ENCODE assay signal across 20 mouse cellular contexts in genomic region chr1:59550996-59551395, GRCm38 (mm10). TPM values are rescaled to one million over a fixed set of nuclear protein-coding genes. Genes with fewer than 3 reads are reported as not detected.
A peak's percentile ranks its signal among the peaks of the same experiment; 100 is the strongest.
DNase-seq lines count a peak whose midpoint lies in the region; ATAC-seq and TF ChIP-seq lines count a peak whose summit lies in the region.
"Had no signal": no experiment of that assay in that cellular context is flagged by ENCODE, and none has a peak within 500 bp of the region (broad histone marks: within the 10 kb centered on the region; RNA-seq: fewer than 3 reads in every experiment).

No protein-coding gene starts in this region.

- peak; percentile 7 for DNase-seq in heart, postnatal 0 days (ENCODE audit: low spot score)
- no peak for DNase-seq in heart, adult 8-10 months (ENCODE audit: low spot score)
- DNase-seq in midbrain, embryonic 11.5 days (ENCODE audit: low spot score, missing footprints) = peak; percentile 82
- DNase-seq in midbrain, embryonic 10.5 days (ENCODE audit: low spot score) = no peak
- DNase-seq in heart, postnatal 25 days (ENCODE audit: low spot score) = peak; percentile 18
- DNase-seq in thymus, postnatal 10 days (ENCODE audit: low spot score in 2 of 2) = no peak
- no peak for DNase-seq in frontal cortex, postnatal 10 days (ENCODE audit: low spot score in 2 of 2)
- DNase-seq: adrenal gland, adult 2 months; adrenal gland, postnatal 36 days; cerebellum, adult 2 months; cerebellum, postnatal 10 days; forebrain, postnatal 0 days; gastrocnemius, adult 2 months; gastrocnemius, postnatal 36 days had no signal

- intact Hi-C loops in heart, postnatal 25 days (cut with DNase I) = no loop called here

- no peak for TF ChIP-seq EP300 in heart, postnatal 0 days (IDR thresholded peaks at IDR 0.05; ENCODE audit: low read depth)

- no peaks in the 10 kb centered on the region for H3K27me3 ChIP-seq in heart, postnatal 0 days (ENCODE audit: control insufficient read depth, insufficient read depth, low read length)
- H3K27me3 ChIP-seq in midbrain, embryonic 11.5 days (ENCODE audit: control insufficient read depth, insufficient read depth, low read length) = no peaks in the 10 kb centered on the region
- peaks cover 13% of the 10 kb centered on the region for H3K27me3 ChIP-seq in midbrain, embryonic 10.5 days (ENCODE audit: low read depth, poor library complexity, severe bottlenecking)
- no peaks in the 10 kb centered on the region for H3K27me3 ChIP-seq in stomach, embryonic 15.5 days (replicated peaks)

- peak; percentile 27; the same call in 1 of the 2 replicates for ATAC-seq in heart, postnatal 0 days (ENCODE audit: insufficient read depth, low read depth)
- ATAC-seq in midbrain, embryonic 11.5 days (ENCODE audit: low FRiP score) = no peak
- ATAC-seq in stomach, embryonic 15.5 days (ENCODE audit: insufficient read depth, low FRiP score, low read depth) = no peak
- ATAC-seq: forebrain, embryonic 13.5 days; forebrain, postnatal 0 days had no signal

- no peaks in the 10 kb centered on the region for H3K36me3 ChIP-seq in heart, postnatal 0 days (replicated peaks; ENCODE audit: control insufficient read depth, insufficient read depth, low read length)
- H3K36me3 ChIP-seq in midbrain, embryonic 11.5 days (ENCODE audit: control insufficient read depth, insufficient read depth, low read length) = no peaks in the 10 kb centered on the region
- H3K36me3 ChIP-seq in midbrain, embryonic 10.5 days = 0 out of 2 replicates have a peak, but pooled peaks cover 4% of the 10 kb centered on the region
- H3K36me3 ChIP-seq in stomach, embryonic 15.5 days = no peaks in the 10 kb centered on the region
- H3K36me3 ChIP-seq: embryonic facial prominence, embryonic 10.5 days had no signal

- H3K9me3 ChIP-seq in heart, postnatal 0 days (replicated peaks; ENCODE audit: control insufficient read depth, low read length) = no peaks in the 10 kb centered on the region
- no peaks in the 10 kb centered on the region for H3K9me3 ChIP-seq in midbrain, embryonic 11.5 days (ENCODE audit: control insufficient read depth, low read length)
- H3K9me3 ChIP-seq in midbrain, embryonic 10.5 days (replicated peaks) = no peaks in the 10 kb centered on the region
- H3K9me3 ChIP-seq in stomach, embryonic 15.5 days = no peaks in the 10 kb centered on the region
- H3K9me3 ChIP-seq: embryonic facial prominence, embryonic 10.5 days; forebrain, embryonic 13.5 days; hindbrain, embryonic 10.5 days had no signal

- H3K4me3 ChIP-seq in heart, postnatal 0 days (ENCODE audit: low read depth, low read length) = no peak overlapping the region
- no peak overlapping the region for H3K4me3 ChIP-seq in midbrain, embryonic 11.5 days (ENCODE audit: low read depth, low read length)
- H3K4me3 ChIP-seq in midbrain, embryonic 10.5 days = no peak overlapping the region
- no peak overlapping the region for H3K4me3 ChIP-seq in stomach, embryonic 15.5 days (replicated peaks)
- H3K4me3 ChIP-seq: embryonic facial prominence, embryonic 10.5 days; forebrain, embryonic 13.5 days; gastrocnemius, adult 2 months; heart, adult 2 months; hindbrain, embryonic 10.5 days had no signal

- H3K9ac ChIP-seq in heart, postnatal 0 days (replicated peaks; ENCODE audit: low read depth, low read length) = no peak overlapping the region
- H3K9ac ChIP-seq in midbrain, embryonic 11.5 days (ENCODE audit: low read length) = no peak overlapping the region
- H3K9ac ChIP-seq in stomach, embryonic 15.5 days = no peak overlapping the region
- H3K9ac ChIP-seq: forebrain, embryonic 13.5 days; forebrain, postnatal 0 days; hindbrain, embryonic 14.5 days had no signal

- H3K4me1 ChIP-seq in heart, postnatal 0 days (ENCODE audit: control insufficient read depth, insufficient read depth) = no peaks in the 10 kb centered on the region
- peaks cover 5% of the 10 kb centered on the region; the same call in 1 of the 2 replicates for H3K4me1 ChIP-seq in midbrain, embryonic 11.5 days (ENCODE audit: control insufficient read depth, insufficient read depth, low read length)
- H3K4me1 ChIP-seq in midbrain, embryonic 10.5 days = peaks cover 28% of the 10 kb centered on the region
- peaks cover 9% of the 10 kb centered on the region for H3K4me1 ChIP-seq in stomach, embryonic 15.5 days

- no peak for TF ChIP-seq CTCF in heart, postnatal 0 days (IDR thresholded peaks at IDR 0.05; ENCODE audit: low read depth)

- no peak overlapping the region for H3K27ac ChIP-seq in heart, postnatal 0 days (ENCODE audit: low read depth)
- no peak overlapping the region for H3K27ac ChIP-seq in midbrain, embryonic 11.5 days (ENCODE audit: low read depth, low read length)
- H3K27ac ChIP-seq in midbrain, embryonic 10.5 days (replicated peaks) = no peak overlapping the region
- H3K27ac ChIP-seq in stomach, embryonic 15.5 days = peak overlapping the region; percentile 44; the same call in 1 of the 2 replicates
- H3K27ac ChIP-seq: embryonic facial prominence, embryonic 10.5 days; forebrain, embryonic 13.5 days; gastrocnemius, adult 2 months; heart, adult 2 months; hindbrain, embryonic 10.5 days; hindbrain, embryonic 14.5 days had no signal

- H3K4me2 ChIP-seq in heart, postnatal 0 days (ENCODE audit: low read depth, low read length) = no peak overlapping the region
- no peak overlapping the region for H3K4me2 ChIP-seq in midbrain, embryonic 11.5 days
- H3K4me2 ChIP-seq in stomach, embryonic 15.5 days = peak overlapping the region; percentile 10; the same call in 1 of the 2 replicates
- H3K4me2 ChIP-seq: forebrain, embryonic 13.5 days; hindbrain, embryonic 14.5 days had no signal

- WGBS in heart, postnatal 0 days = 66% methylated on average over 11 of the region's 11 CpGs
- WGBS in midbrain, embryonic 11.5 days = 32% methylated on average over 11 of the region's 11 CpGs
- WGBS in midbrain, embryonic 10.5 days = 42% methylated on average over 11 of the region's 11 CpGs
- WGBS in stomach, embryonic 15.5 days = 45% methylated on average over 11 of the region's 11 CpGs

RNA-seq across cellular contexts. Expression of gene Gm973, which starts 34.9 kb away (rescaled TPM):
- not detected in 2 replicates for total RNA-seq in heart, postnatal 0 days (2014; rRNA removed; ENCODE audit: low replicate concordance)
- polyA plus RNA-seq in heart, postnatal 0 days (2015; fragmentation: Nextera tagmentation; extraction: Ambion mirVana) = 0.14 and 0.65 TPM in 2 replicates
- under 1 TPM in 2 of 4 experiments, not detected in 2; 0.16 to 0.53 TPM for total RNA-seq in heart, adult 8-10 months (2022)
- 7.0 and 7.1 TPM in 2 replicates for polyA plus RNA-seq in midbrain, embryonic 11.5 days (2014; fragmentation: Nextera tagmentation; extraction: Ambion mirVana)
- polyA plus RNA-seq in midbrain, embryonic 10.5 days (2016; fragmentation: Nextera tagmentation; extraction: Ambion mirVana) = 9.0 and 9.4 TPM in 2 replicates
- total RNA-seq in heart, postnatal 25 days (2021) = under 1 TPM in 1 of 2 experiments, not detected in 1; 0.61 TPM
- 0.39 and 0.55 TPM in 2 replicates for polyA plus RNA-seq in stomach, embryonic 15.5 days (2015; fragmentation: Nextera tagmentation; extraction: Ambion mirVana)

Comparison
In these comparisons a context has a peak if more than half of its experiments do, and no peak if none do; other contexts are left out.
1. DNase-seq: peak in heart, postnatal 0 days (single experiment), midbrain, embryonic 11.5 days (single experiment) and heart, postnatal 25 days (single experiment); none in heart, adult 8-10 months (single experiment), midbrain, embryonic 10.5 days (single experiment), thymus, postnatal 10 days (0 of 2) and frontal cortex, postnatal 10 days (0 of 2).